Mouse (Mus musculus) liver, adult 2 months (tissue): ENCODE data around the gene Smu1. TPM values are rescaled to one million over a fixed set of nuclear protein-coding genes. Genes with fewer than 3 reads are reported as not detected.
A peak's percentile ranks its signal among the peaks of the same experiment; 100 is the strongest.
"Not testable (repeated sequence)": the region's sequence is repeated elsewhere in the genome, so short reads cannot be mapped to it uniquely, and the experiment has no call there.

Source experiments
- DNase-seq: peaks from one replicate; pipeline ENCODE4 v3.0.0-alpha.2; 2011; ENCODE audit warnings: low read depth, low spot score; ENCODE audit errors: extremely low read depth
- H3K27ac ChIP-seq: fragments of 200-500 bp; replicated peaks from 2 replicates; pipeline ENCODE4 v1.5.1; 2012; ENCODE audit warnings: low read depth, mild to moderate bottlenecking, control low read depth, inconsistent platforms, low read length; ENCODE audit not compliant: insufficient read depth
- H3K27me3 ChIP-seq: fragments of 200-500 bp; 2 replicates; pipeline ENCODE4 v1.6.1; 2012; ENCODE audit warnings: mild to moderate bottlenecking, moderate library complexity, low read length, inconsistent platforms; ENCODE audit not compliant: control insufficient read depth, insufficient read depth
- H3K36me3 ChIP-seq: fragments of 200-500 bp; 2 replicates; pipeline ENCODE4 v1.6.1; 2012; ENCODE audit warnings: low read length, inconsistent platforms; ENCODE audit not compliant: control insufficient read depth, insufficient read depth
- H3K4me1 ChIP-seq: fragments of 200-500 bp; 2 replicates; pipeline ENCODE4 v1.6.1; 2011; ENCODE audit warnings: low read length; ENCODE audit not compliant: control insufficient read depth, insufficient read depth
- H3K4me3 ChIP-seq: fragments of 200-500 bp; 2 replicates; pipeline ENCODE4 v1.5.1; 2011; ENCODE audit warnings: low read depth, mild to moderate bottlenecking, control low read depth, low read length, moderate library complexity; ENCODE audit not compliant: insufficient read depth
- H3K79me2 ChIP-seq: fragments of 200-500 bp; 2 replicates; pipeline ENCODE4 v1.6.1; 2012; ENCODE audit warnings: inconsistent platforms, mild to moderate bottlenecking, low read length, moderate library complexity; ENCODE audit not compliant: control insufficient read depth, insufficient read depth
- H3K9ac ChIP-seq: fragments of 200-500 bp; 2 replicates; pipeline ENCODE4 v1.6.1; 2012; ENCODE audit warnings: low read depth, mild to moderate bottlenecking, control low read depth, inconsistent platforms, low read length
- CTCF ChIP-seq: fragments of 200-500 bp; IDR thresholded peaks from 2 replicates; pipeline ENCODE4 v1.5.1; 2011; ENCODE audit warnings: low read depth, low read length, control low read depth
- POLR2A ChIP-seq: fragments of 200-500 bp; IDR thresholded peaks from 2 replicates; pipeline ENCODE4 v1.6.1; 2011; ENCODE audit warnings: low read length, control low read depth; ENCODE audit not compliant: insufficient read depth; ENCODE audit errors: extremely low read depth
- WGBS: fragments of 180-500 bp; shearing (Covaris S2); methylation state at CpG from one replicate; pipeline ENCODE4 v1.1.7; 2018; 5-methylcytosine and 5-hydroxymethylcytosine counted together
- polyA plus RNA-seq: library from polyadenylated mRNA; depleted of rRNA; stranded (reverse); fragments of >200 nt; gene quantifications from 2 replicates; pipeline ENCODE4 v1.2.3, GENCODE M21; 2012; rRNA removed
- total RNA-seq: library from RNA; depleted of rRNA; stranded (reverse); fragments of >200 nt; gene quantifications from 2 replicates; pipeline ENCODE4 v1.2.3, GENCODE M21; 2014; rRNA removed

The Smu1 gene
- 53.0 and 58.3 TPM in 2 replicates for total RNA-seq
- 16.2 TPM in 2 replicates for polyA plus RNA-seq

- under 1% methylated on average over 40 of the region's 40 CpGs for WGBS
- peak; percentile 84 for DNase-seq
- Histone ChIP-seq H3K9ac (peak within 1 kb of the TSS; percentile 97), H3K4me3 (peak within 1 kb of the TSS; percentile 96), H3K27me3 (no peaks in the 10 kb centered on the region), H3K27ac (peak within 1 kb of the TSS; percentile 80), H3K4me1 (no peaks in the 10 kb centered on the region), H3K36me3 (peaks cover 22% of the 10 kb centered on the region), H3K79me2 (no peaks in the 10 kb centered on the region)
- peak; percentile 65; the same call in 1 of the 2 replicates for TF ChIP-seq POLR2A
- no peak for TF ChIP-seq CTCF
These were observed at the start of gene Smu1 for GRCm38 (mm10) chr4:40757780-40758420. TSS of gene Smu1 (minus strand) at chr4:40757923.

DNA sequence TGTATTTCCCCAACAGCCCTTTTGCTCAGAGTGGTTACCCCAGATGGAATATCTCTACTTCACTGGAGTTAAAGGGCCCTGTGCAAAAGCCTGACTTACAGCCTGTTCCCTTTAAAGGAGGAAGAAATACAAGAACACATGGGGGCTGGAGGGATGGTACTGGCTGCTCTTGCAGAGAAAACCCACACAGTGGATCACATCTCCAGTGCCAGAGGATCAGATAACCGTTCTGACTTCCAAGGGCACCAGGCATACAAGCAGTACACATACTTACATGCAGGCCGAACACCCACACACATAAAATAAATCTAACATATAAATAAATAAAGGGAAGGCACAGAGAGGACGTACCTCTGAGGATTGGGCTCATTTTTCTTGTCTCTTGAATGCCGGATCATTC is 49.7 kb upstream of the Smu1 start:
- no peak overlapping the region for H3K4me3 ChIP-seq
- peaks cover 74% of the 10 kb centered on the region for H3K36me3 ChIP-seq
- 91% methylated on average over 4 of the region's 4 CpGs for WGBS
- H3K9ac ChIP-seq: no peak overlapping the region
- H3K27ac ChIP-seq: no peak overlapping the region
- no peaks in the 10 kb centered on the region for H3K27me3 ChIP-seq
- DNase-seq: no peak
- H3K4me1 ChIP-seq: no peaks in the 10 kb centered on the region
- no peaks in the 10 kb centered on the region for H3K79me2 ChIP-seq
- TF ChIP-seq POLR2A (no peak), CTCF (no peak)

- no peak overlapping the region for H3K27ac ChIP-seq
- no peak overlapping the region for H3K4me3 ChIP-seq
- H3K27me3 ChIP-seq: no peaks in the 10 kb centered on the region
- H3K9ac ChIP-seq: no peak overlapping the region
- H3K36me3 ChIP-seq: peaks cover 57% of the 10 kb centered on the region
- no peak for DNase-seq
- no peak for TF ChIP-seq CTCF
- no peak for TF ChIP-seq POLR2A
- H3K79me2 ChIP-seq: no peaks in the 10 kb centered on the region
- H3K4me1 ChIP-seq: no peaks in the 10 kb centered on the region
- 96% methylated on average over 8 of the region's 8 CpGs for WGBS
These were observed 47.7 kb upstream of the Smu1 start for GRCm38 (mm10) chr4:40805401-40805800.

DNA sequence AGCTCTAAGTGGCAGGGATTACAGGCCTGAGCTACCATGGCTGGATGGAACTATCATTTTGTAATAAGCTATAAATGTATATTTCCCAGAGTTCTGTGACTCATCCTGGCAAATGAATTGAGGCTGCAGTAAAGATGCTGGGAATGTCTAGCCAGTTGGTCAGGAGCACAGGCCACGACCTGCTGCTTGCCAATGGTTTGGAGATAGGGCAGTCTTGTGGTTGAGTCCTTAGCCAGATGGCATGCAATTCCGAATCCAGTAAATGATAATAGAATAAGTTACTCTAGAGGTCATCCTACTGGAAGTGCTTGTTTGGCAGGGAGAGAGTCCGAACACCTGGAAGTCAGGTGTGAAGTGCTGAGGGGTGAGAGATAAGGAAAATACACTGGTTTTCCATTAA is 45.1 kb upstream of the Smu1 start:
- H3K9ac ChIP-seq: no peak overlapping the region
- no peak overlapping the region for H3K27ac ChIP-seq
- H3K27me3 ChIP-seq: no peaks in the 10 kb centered on the region
- peaks cover 35% of the 10 kb centered on the region for H3K36me3 ChIP-seq
- TF ChIP-seq CTCF (no peak), POLR2A (no peak)
- WGBS: 75% methylated on average over 3 of the region's 3 CpGs
- DNase-seq: no peak
- no peaks in the 10 kb centered on the region for H3K4me1 ChIP-seq
- H3K79me2 ChIP-seq: no peaks in the 10 kb centered on the region
- no peak overlapping the region for H3K4me3 ChIP-seq

DNA sequence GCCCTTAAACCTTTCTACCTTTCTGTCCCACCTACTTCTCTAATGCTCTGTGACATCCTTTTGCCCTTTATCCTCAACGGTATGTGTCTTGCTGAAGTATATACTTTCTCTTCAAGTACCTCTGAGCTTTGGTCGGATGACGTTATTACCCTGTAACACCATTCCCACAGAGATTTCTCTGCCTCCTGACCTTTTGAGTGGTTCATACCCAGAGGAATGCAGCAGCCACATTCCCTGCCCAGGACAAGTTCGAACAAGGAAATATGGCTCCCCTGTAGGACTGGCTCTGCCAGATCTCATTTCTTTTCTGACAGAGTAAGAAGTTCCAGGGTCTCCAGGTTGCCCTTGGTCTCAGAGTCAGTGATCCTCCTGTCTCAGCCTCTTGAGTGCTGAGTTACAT is 44.2 kb upstream of the Smu1 start:
- H3K79me2 ChIP-seq: no peaks in the 10 kb centered on the region
- no peak for TF ChIP-seq CTCF
- TF ChIP-seq POLR2A: no peak
- H3K36me3 ChIP-seq: peaks cover 26% of the 10 kb centered on the region
- DNase-seq: no peak
- H3K4me1 ChIP-seq: no peaks in the 10 kb centered on the region
- WGBS: 85% methylated on average over 4 of the region's 4 CpGs
- H3K27ac ChIP-seq: no peak overlapping the region
- no peak overlapping the region for H3K4me3 ChIP-seq
- H3K9ac ChIP-seq: no peak overlapping the region
- H3K27me3 ChIP-seq: no peaks in the 10 kb centered on the region

DNA sequence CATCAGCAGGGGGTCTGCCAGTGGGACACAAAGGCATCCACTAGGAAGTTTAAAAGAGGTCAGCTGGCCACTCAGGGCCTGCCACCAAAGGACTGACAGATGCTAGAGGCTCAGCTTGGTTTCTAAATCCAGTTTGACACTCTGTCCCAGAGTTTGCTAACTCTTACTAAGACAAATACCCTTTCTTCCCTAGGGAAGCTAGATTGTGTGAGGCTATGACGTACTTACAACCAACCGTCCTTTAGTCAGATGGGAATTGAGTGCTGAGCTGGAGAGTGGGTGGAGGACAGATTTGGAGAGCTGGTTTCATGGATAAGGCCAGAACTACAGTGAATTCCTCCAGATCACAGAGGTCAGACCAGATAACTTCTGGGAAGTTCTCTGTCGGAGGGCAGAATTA is 43.1 kb upstream of the Smu1 start:
- Histone ChIP-seq H3K36me3 (peaks cover 18% of the 10 kb centered on the region), H3K27ac (no peak overlapping the region), H3K9ac (no peak overlapping the region), H3K79me2 (no peaks in the 10 kb centered on the region), H3K4me1 (no peaks in the 10 kb centered on the region), H3K27me3 (no peaks in the 10 kb centered on the region), H3K4me3 (no peak overlapping the region)
- 88% methylated on average over 3 of the region's 3 CpGs for WGBS
- no peak for DNase-seq
- TF ChIP-seq POLR2A (no peak), CTCF (no peak)

DNA sequence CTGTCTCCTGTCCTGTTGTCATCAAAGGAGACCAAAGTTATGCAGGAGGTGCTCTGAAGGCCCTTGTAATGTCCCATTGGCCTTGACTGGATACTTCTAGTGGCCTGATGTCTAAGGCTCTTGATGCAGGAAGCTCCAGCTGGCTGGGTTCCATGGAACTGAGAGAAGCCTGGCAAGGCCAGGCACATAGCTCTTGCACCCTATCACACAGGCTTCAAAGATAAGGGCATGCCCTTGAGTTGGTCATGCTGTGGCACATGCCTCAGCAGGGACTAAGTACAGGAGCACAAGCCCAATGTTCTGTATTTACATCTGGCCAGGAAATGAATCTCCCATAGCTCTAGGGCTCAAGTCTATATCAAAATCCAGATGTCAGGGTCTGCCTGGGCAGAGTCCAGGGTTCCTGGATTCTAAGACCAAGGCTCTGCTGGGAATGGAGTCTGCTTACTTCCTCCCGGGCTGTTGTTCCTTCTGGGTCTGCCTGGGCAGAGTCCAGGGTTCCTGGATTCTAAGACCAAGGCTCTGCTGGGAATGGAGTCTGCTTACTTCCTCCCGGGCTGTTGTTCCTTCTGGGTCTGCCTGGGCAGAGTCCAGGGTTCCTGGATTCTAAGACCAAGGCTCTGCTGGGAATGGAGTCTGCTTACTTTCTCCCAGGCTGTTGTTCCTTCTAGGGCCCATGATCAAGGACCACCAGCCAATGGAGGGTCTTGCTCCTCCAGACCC is 41.3 kb upstream of the Smu1 start:
- H3K27ac ChIP-seq: 0 out of 2 replicates have a peak overlapping the region, but pooled peaks have one; percentile 32
- not testable (repeated sequence) for H3K36me3 ChIP-seq, H3K79me2 ChIP-seq, H3K27me3 ChIP-seq, H3K4me1 ChIP-seq, H3K4me3 ChIP-seq, H3K9ac ChIP-seq
- 52% methylated on average over 2 of the region's 2 CpGs for WGBS
- peak; percentile 59 for DNase-seq
